Mouse (Mus musculus) intestine, postnatal 0 days (tissue): Measurements from ENCODE around the gene Gm13420. TPM values are rescaled to one million over a fixed set of nuclear protein-coding genes. Genes with fewer than 3 reads are reported as not detected.
A peak's percentile ranks its signal among the peaks of the same experiment; 100 is the strongest.

Experiments
- ATAC-seq: fragments of 200-750 bp; cut with Nextera tagmentation; 2 replicates; pipeline ENCODE4 v1.8.0; 2017; ENCODE audit warnings: mild to moderate bottlenecking, moderate TSS enrichment, moderate library complexity
- H3K27ac ChIP-seq: fragments of 300-500 bp; sonication (generic); 2 replicates; pipeline ENCODE4 v1.5.1; 2014; ENCODE audit warnings: mild to moderate bottlenecking, low read depth, low read length, moderate library complexity
- H3K27me3 ChIP-seq: fragments of 300-500 bp; sonication (generic); replicated peaks from 2 replicates; pipeline ENCODE4 v1.6.1; 2014; ENCODE audit warnings: low read length, mixed read lengths; ENCODE audit not compliant: control insufficient read depth, insufficient read depth
- H3K36me3 ChIP-seq: fragments of 300-500 bp; sonication (generic); 2 replicates; pipeline ENCODE4 v1.6.1; 2014; ENCODE audit warnings: mild to moderate bottlenecking, moderate library complexity; ENCODE audit not compliant: control insufficient read depth, insufficient read depth
- H3K4me1 ChIP-seq: fragments of 300-500 bp; sonication (generic); replicated peaks from 2 replicates; pipeline ENCODE4 v1.6.1; 2014; ENCODE audit warnings: antibody characterized with exemption, low read length, mixed read lengths; ENCODE audit not compliant: control insufficient read depth, insufficient read depth
- H3K4me2 ChIP-seq: fragments of 300-500 bp; sonication (generic); replicated peaks from 2 replicates; pipeline ENCODE4 v1.6.1; 2014; ENCODE audit warnings: low read depth, mild to moderate bottlenecking, moderate library complexity
- H3K4me3 ChIP-seq: fragments of 300-500 bp; sonication (generic); 2 replicates; pipeline ENCODE4 v1.5.1; 2014; ENCODE audit warnings: low read depth, low read length
- H3K9ac ChIP-seq: fragments of 300-500 bp; sonication (generic); 2 replicates; pipeline ENCODE4 v1.6.1; 2014; ENCODE audit warnings: mild to moderate bottlenecking, low read depth, low read length
- H3K9me3 ChIP-seq: fragments of 300-500 bp; sonication (generic); 2 replicates; pipeline ENCODE4 v1.6.1; 2016; ENCODE audit warnings: mixed run types; ENCODE audit not compliant: control insufficient read depth
- CTCF ChIP-seq: sonication (generic); IDR thresholded peaks from 2 replicates; pipeline ENCODE4 v1.5.1; 2016; ENCODE audit warnings: low read depth, mild to moderate bottlenecking, control low read depth, antibody characterized with exemption, moderate library complexity
- WGBS: fragments of 180-500 bp; shearing (Covaris S2); extraction: QIAGEN DNeasy Blood & Tissue Kit; methylation state at CpG from one replicate; pipeline ENCODE4 v1.1.7; 2014; 5-methylcytosine and 5-hydroxymethylcytosine counted together
- polyA plus RNA-seq: library from polyadenylated mRNA; unstranded; fragments of >200 nt; fragmentation: Nextera tagmentation; extraction: Ambion mirVana; gene quantifications from 2 replicates; pipeline ENCODE4 v1.2.1, GENCODE M21; 2015

Gene Gm13420
- polyA plus RNA-seq, 1 experiment from 2014 or later, result 0.10 TPM

GRCm38 (mm10) chr2:29707731-29708130 lies 43.8 kb downstream of the Gm13420 start:
- no peaks in the 10 kb centered on the region for H3K9me3 ChIP-seq
- 85% methylated on average over 4 of the region's 4 CpGs for WGBS
- TF ChIP-seq CTCF, result peak; percentile 66
- no peak overlapping the region for H3K4me3 ChIP-seq
- no peak overlapping the region for H3K4me2 ChIP-seq
- no peaks in the 10 kb centered on the region for H3K27me3 ChIP-seq
- H3K4me1 ChIP-seq, result no peaks in the 10 kb centered on the region
- no peak overlapping the region for H3K27ac ChIP-seq
- H3K9ac ChIP-seq, result no peak overlapping the region
- no peak for ATAC-seq
- H3K36me3 ChIP-seq, result peaks cover 71% of the 10 kb centered on the region

- no peak overlapping the region for H3K9ac ChIP-seq
- no peaks in the 10 kb centered on the region for H3K27me3 ChIP-seq
- H3K4me1 ChIP-seq, result no peaks in the 10 kb centered on the region
- peaks cover 76% of the 10 kb centered on the region for H3K36me3 ChIP-seq
- H3K9me3 ChIP-seq, result no peaks in the 10 kb centered on the region
- WGBS, result 88% methylated on average over 18 of the region's 18 CpGs
- TF ChIP-seq CTCF, result no peak
- H3K4me3 ChIP-seq, result no peak overlapping the region
- no peak overlapping the region for H3K4me2 ChIP-seq
- ATAC-seq, result no peak
- H3K27ac ChIP-seq, result no peak overlapping the region
Measured at GRCm38 (mm10) chr2:29706726-29707620, 44.5 kb downstream of the Gm13420 start.

- Histone ChIP-seq H3K9me3 (no peaks in the 10 kb centered on the region), H3K36me3 (peaks cover 76% of the 10 kb centered on the region), H3K9ac (no peak overlapping the region), H3K27ac (no peak overlapping the region), H3K4me1 (no peaks in the 10 kb centered on the region), H3K4me2 (no peak overlapping the region), H3K4me3 (no peak overlapping the region), H3K27me3 (no peaks in the 10 kb centered on the region)
- no peak; the same call in 1 of the 2 replicates for ATAC-seq
- no peak for TF ChIP-seq CTCF
- whole genome bisulfite sequencing, result 84% methylated on average over 3 of the region's 3 CpGs
Measured at GRCm38 (mm10) chr2:29705493-29705892, 46.0 kb downstream of the Gm13420 start.

- Histone ChIP-seq H3K4me1 (no peaks in the 10 kb centered on the region), H3K4me2 (no peak overlapping the region), H3K9ac (no peak overlapping the region), H3K4me3 (no peak overlapping the region), H3K27ac (peak overlapping the region; percentile 21; the same call in 1 of the 2 replicates), H3K9me3 (no peaks in the 10 kb centered on the region), H3K36me3 (peaks cover 82% of the 10 kb centered on the region), H3K27me3 (no peaks in the 10 kb centered on the region)
- no peak for TF ChIP-seq CTCF
- ATAC-seq, result no peak
- 84% methylated on average over 9 of the region's 9 CpGs for WGBS
Measured at GRCm38 (mm10) chr2:29703104-29704081, 48.1 kb downstream of the Gm13420 start.

- no peak for TF ChIP-seq CTCF
- no peak overlapping the region for H3K9ac ChIP-seq
- H3K4me1 ChIP-seq, result no peaks in the 10 kb centered on the region
- H3K27me3 ChIP-seq, result no peaks in the 10 kb centered on the region
- no peak overlapping the region; the same call in 1 of the 2 replicates for H3K27ac ChIP-seq
- H3K36me3 ChIP-seq, result peaks cover 83% of the 10 kb centered on the region
- ATAC-seq, result no peak
- 79% methylated on average over 8 of the region's 8 CpGs for WGBS
- no peaks in the 10 kb centered on the region for H3K9me3 ChIP-seq
- H3K4me3 ChIP-seq, result no peak overlapping the region
- H3K4me2 ChIP-seq, result no peak overlapping the region
Measured at GRCm38 (mm10) chr2:29702189-29702588, 49.3 kb downstream of the Gm13420 start.

- Histone ChIP-seq H3K27me3 (no peaks in the 10 kb centered on the region), H3K9me3 (no peaks in the 10 kb centered on the region), H3K9ac (no peak overlapping the region), H3K36me3 (peaks cover 77% of the 10 kb centered on the region), H3K4me2 (no peak overlapping the region), H3K4me3 (no peak overlapping the region), H3K4me1 (no peaks in the 10 kb centered on the region), H3K27ac (no peak overlapping the region)
- ATAC-seq, result no peak
- 82% methylated on average over 6 of the region's 6 CpGs for WGBS
- no peak for TF ChIP-seq CTCF
Measured at GRCm38 (mm10) chr2:29701393-29701792, 50.1 kb downstream of the Gm13420 start.
